Mouse (Mus musculus): ENCODE results near the gene Serpina12.

GRCm38 (mm10) chr12:104069620-104070019 lies 25.4 kb upstream of the Serpina12 start:
- TF ChIP-seq GATA1 (IDR thresholded peaks at IDR 0.05; ENCODE audit: low read length) (no peak), TAL1 (IDR thresholded peaks at IDR 0.05; ENCODE audit: low read length) (no peak)

Measured in erythroblast, embryonic 14.5 days (primary cell).